Mouse (Mus musculus): ENCODE results near the gene Mss51.

Gene Mss51

GRCm38 (mm10) chr14:20496603-20497002 is at the start of gene Mss51:
TSS of gene Mss51 (minus strand) at chr14:20496901.
- no peak for DNase-seq (ENCODE audit: low read depth)

DNA sequence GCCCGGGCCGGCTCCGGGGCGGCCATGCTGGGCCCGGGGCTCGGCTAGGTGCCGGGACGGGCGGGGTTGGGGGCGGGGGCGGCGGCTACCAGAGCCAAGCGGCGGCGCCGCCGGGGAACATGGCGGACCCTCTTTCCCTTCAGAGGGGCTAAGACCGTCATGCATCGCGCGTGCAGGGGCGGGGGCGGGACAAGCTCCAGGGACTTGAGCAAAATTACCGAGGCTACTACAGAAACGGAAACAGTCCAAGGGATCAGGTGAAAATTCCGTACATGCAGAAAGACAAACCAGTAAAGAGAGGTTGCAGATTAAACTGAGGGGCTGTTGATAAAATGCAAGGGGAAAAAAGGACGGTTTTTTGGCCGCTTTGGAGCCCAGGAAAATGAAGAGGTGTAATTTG is 49.7 kb upstream of the Mss51 start, which contains the start of gene Ppp3cb:
Ppp3cb (minus strand) TSS at position 159 of the 400 bp plus-strand sequence.
- DNase-seq (ENCODE audit: low read depth), result peak; percentile 79

GRCm38 (mm10) chr14:20545529-20546331 is 49.0 kb upstream of the Mss51 start:
- peak; percentile 51 for DNase-seq (ENCODE audit: low read depth)

- DNase-seq (ENCODE audit: low read depth), result no peak
Measured at GRCm38 (mm10) chr14:20544467-20545411, 48.0 kb upstream of the Mss51 start.

GRCm38 (mm10) chr14:20529643-20530042 is 32.9 kb upstream of the Mss51 start:
- DNase-seq (ENCODE audit: low read depth), result no peak

DNA sequence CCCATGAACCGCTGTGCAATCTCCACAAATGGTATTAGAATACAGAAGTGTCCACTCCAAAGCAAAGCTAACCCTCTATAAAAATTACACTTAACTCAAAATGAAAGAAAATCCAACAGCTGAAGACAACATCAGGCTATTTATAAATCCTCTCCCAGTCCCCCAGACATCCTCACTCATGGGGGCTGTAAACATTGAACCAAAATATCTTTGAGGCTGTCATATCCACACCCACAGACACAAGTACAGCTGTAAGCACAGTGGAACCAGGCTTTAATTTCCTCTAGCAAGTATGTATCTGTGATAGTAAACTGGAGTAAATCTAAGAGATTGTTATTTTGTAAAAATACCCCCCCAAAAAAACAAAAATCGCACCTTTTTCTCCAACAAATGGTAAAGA is 23.5 kb upstream of the Mss51 start:
- DNase-seq (ENCODE audit: low read depth), result no peak

DNA sequence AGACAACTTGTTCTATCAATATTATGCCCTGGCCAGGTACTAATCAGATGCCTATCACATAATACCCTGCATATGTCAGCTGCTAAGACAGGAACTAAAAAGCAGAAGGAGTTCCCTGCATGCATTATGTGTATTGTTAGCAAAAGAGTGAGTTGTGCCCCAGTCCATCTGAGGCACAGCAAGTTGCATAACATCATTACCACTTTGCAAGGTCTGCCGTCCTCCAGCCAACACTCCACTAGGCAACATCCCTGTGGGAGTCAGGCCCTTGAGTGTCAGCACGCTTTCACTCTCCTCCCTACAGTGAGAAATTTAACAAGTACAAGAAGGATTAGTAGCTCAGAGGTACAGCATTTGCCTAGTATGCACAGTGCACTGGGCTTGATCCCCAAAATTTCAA is 11.7 kb upstream of the Mss51 start:
- DNase-seq (ENCODE audit: low read depth), result no peak

DNA sequence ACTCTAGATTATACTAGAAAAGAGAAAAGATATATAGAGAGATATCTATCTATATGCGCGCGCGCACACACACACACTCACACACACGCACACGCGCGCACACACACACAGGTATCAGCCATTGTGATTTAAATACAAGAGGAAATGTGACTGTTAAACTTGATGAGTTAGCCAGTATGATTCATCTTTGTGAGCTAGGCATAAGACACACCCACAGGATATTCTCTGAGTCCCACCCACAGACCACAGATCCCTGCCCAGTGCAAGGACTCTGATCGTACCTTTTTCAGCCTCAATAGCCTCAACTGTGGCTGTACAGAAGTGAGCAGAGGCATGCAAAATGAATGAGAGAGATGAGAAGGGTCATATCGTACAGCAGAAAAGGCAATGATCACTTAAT is 6.3 kb upstream of the Mss51 start:
- DNase-seq (ENCODE audit: low read depth), result no peak

GRCm38 (mm10) chr14:20499982-20500381 is 3.3 kb upstream of the Mss51 start:
- DNase-seq (ENCODE audit: low read depth), result no peak

DNA sequence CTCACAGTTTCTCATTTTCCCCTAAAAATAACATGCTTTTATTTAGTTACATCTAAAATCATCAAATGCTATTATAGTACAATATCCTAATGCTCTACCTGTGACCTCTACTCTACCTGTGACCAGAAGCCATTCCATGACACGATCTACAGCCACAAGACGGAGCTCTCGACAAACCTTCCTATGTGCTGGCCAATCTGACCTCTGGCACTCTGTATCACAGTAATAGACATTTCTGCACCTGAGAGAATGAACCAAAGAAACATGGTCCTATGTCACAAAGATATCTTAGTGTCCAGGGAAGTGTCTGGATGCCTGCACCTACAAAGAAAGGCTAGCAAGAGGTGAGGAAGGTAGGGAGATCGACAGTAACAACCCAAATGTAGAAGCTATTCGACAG is 10.7 kb downstream of the Mss51 start:
- DNase-seq (ENCODE audit: low read depth), result no peak

- DNase-seq (ENCODE audit: low read depth), result no peak
Measured at GRCm38 (mm10) chr14:20482051-20482751, 14.5 kb downstream of the Mss51 start.

GRCm38 (mm10) chr14:20481211-20481610 is 15.5 kb downstream of the Mss51 start:
- no peak for DNase-seq (ENCODE audit: low read depth)

DNA sequence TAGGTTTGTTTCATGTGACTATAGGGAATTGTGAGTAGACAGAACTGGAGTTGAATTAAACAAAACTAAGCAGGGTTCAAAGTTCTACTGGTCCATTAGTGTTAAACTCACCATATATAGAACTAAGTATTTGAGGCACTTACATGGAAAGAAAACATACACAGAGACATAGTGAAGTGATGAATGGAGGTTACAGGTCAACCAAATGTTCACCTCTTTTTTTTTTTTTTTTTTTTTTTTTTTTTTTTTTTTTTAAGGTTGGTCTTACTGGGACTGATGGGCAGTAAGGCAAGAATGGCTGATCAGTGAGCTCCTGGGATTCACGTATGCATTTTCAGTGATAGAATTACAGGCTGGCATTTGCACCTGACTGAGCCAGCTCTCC is 16.5 kb downstream of the Mss51 start:
- DNase-seq (ENCODE audit: low read depth), result no peak

DNA sequence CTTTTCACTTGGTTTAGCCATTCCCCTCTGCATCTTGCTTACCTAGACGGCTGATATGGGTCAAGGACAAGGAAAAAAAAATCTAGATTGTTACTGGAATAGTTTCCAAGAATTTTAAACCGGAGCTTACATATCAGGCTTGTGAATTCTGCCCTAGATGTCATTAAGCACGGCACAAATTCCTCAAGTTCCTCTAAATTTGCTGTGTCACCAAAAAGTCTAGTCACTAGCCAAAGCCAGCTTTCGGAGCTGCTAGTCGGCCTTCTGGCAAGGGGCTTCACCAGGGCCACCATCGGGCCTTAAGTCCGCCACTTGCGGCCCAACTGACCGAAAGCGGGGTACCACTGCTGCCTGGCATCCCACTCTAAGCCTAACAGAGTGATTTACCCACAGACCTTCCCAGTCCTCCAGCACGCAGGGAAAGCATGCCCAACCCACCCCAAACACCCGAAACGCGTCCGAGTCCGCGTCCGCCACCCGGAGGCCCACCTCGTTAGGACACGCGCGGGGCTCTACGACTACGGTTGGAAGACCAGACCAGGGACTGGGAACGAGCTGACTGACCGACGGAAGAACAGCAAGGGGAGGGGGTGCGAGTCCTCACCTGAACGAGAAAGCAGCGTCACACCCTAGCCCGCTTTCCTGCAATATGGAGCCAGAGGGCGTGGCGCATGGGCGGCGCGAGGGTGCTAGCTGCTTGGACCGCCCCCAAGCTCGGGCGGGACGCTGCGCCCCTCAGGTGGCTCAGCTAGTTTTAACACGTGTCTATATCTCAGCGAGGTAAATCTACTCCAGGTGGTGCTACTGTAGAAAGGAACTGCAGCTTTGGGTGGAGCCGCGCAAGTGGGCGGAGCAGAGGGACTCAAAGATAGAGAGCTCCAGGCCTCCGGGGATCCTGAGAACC is 17.2 kb downstream of the Mss51 start, which contains the start of gene Anxa7:
Anxa7 (minus strand) TSS at position 843 of the 904 bp plus-strand sequence.
- DNase-seq (ENCODE audit: low read depth), result peak; percentile 40

- DNase-seq (ENCODE audit: low read depth), result peak; percentile 63
Measured at GRCm38 (mm10) chr14:20478801-20479200, 17.9 kb downstream of the Mss51 start.

DNA sequence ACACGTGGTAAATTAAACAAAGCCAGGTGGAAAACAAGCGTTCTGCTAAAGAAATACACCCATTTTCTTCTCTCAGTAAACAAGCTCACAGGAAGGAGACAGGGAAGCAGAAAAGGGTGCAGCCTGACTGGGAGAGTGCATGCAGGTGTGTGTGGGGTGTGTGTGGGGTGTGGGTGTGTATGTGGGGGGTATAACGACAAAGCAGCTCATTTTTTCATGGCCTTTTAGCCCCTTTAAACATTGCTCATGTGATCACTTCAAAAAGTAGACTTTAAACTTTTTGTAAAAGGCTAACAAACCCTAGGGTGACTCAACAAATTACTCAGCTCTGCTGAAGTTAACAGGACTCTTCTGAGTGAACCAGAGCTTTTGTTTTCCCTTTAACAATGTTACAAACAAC is 18.3 kb downstream of the Mss51 start:
- no peak for DNase-seq (ENCODE audit: low read depth)

DNA sequence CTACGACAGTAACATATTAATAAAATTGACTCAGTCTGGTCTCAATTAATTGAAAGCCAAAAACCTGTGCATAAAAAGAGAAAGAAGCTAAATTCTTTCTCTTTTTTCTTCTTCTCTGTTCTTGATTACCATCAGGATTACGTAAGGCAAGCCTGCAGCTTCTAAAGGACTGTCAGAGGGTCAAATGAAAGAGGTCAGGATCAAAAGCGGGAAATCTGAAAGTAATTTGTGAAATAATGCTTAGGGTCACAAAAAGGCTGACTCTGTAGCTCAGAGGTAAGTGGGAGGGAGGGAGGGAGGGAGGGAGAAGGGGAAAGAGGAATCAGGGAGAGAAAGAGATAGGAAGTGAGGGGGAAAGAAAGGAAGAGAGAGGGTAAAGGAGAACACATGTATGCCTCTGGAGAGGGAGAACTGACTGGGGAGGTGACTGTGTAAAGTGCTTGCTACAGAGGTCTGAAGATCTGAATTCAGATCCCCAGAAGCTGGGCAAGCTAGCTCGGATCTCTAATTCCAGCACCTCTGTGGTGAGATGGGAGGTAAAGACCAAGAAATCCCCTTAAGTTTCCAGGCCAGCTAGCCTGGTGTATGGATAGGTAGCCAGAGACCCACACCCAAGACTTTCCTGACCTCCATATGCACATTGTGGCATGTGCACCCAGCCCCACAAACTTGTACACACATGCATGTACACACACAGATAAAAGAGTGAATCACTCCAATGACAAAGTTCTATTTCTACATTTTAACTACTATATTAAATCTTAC is 19.3 kb downstream of the Mss51 start:
- no peak for DNase-seq (ENCODE audit: low read depth)

DNA sequence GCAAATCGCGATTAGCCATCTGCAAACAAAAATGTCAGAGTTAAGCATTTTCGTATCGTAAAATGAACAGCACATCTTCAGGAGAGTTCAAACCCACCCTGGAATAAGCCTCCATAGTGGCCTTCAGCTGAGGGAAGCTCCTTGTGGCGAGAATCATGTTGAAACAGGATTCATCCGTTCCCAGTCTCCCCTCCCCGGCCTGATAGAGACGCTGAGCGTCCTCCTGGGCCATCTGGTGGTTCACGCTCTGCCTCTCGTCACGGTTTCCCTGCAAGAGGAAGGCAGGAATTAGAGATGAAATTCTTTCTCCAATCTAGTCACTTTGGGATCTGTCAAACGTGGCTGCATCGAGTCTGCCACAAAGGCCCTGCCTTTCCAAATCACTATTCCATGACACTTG is 36.5 kb downstream of the Mss51 start:
- DNase-seq (ENCODE audit: low read depth), result no peak

- DNase-seq (ENCODE audit: low read depth), result no peak
Measured at GRCm38 (mm10) chr14:20458378-20458777, 38.3 kb downstream of the Mss51 start.

- DNase-seq (ENCODE audit: low read depth), result no peak
Measured at GRCm38 (mm10) chr14:20452929-20453328, 43.8 kb downstream of the Mss51 start.
